Mouse (Mus musculus) 3134 (cell line): ENCODE measurements around the gene Moxd1.
A peak's percentile ranks its signal among the peaks of the same experiment; 100 is the strongest.

Experiments
- DNase-seq: peaks from one replicate; pipeline ENCODE4 v3.0.0-alpha.2; 2011; ENCODE audit warnings: low spot score; ENCODE audit not compliant: insufficient read length; ENCODE audit errors: extremely low read depth

The Moxd1 gene

DNA sequence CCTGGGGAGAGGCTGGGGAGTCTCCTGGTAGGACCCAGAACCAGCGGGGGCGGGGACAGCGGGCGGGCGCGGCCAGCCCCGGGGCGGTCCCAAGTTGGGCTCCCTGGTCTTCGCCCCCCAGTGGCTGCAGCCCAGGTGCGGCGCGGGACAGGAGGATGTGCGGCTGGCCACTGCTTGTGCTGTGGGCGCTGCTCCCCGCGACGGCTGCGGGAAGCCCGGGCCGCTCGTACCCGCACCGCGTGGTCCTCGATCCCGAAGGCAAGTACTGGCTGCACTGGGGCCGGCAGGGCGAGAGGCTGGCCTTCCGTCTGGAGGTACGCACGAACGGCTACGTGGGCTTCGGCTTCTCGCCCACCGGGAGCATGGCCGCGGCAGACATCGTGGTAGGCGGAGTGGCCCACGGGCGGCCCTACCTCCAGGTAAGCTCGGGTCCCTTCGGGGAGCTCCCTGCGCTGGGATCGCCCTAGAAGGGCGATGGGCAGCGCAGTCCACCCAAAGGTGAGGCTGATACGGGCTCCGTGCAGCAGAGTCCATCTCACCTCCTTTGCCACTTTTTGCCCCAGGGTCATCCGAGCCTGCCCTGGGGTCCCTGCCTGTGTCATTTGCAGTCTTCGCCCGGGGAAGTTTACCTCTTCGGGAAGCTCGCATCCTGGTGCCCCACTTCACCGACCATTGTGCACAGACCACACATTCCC lies at the start of gene Moxd1:
Gene Moxd1, plus strand, starts transcription at position 69 of the 695 bp plus-strand sequence.
- peak; percentile 4 for DNase-seq

DNA sequence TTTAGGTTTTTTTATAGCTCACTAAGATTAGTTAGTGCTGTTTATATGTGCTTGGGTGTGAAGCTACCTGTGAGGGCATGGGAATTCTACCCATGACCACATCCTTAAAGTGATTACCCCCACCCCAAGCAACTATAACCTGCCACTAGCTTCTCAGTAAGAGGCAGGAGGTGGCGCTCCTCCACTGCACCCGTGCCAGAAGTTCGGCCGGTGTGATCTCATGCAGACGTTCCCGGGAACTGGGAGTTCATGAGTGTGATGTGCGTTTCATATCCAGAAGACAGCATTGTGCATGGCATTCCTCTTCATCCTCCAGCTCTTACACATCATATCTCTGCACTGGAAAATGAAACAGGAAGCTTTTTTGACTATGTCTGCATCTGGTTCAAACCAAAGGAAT lies 32.9 kb upstream of the Moxd1 start:
- DNase-seq, result no peak

DNA sequence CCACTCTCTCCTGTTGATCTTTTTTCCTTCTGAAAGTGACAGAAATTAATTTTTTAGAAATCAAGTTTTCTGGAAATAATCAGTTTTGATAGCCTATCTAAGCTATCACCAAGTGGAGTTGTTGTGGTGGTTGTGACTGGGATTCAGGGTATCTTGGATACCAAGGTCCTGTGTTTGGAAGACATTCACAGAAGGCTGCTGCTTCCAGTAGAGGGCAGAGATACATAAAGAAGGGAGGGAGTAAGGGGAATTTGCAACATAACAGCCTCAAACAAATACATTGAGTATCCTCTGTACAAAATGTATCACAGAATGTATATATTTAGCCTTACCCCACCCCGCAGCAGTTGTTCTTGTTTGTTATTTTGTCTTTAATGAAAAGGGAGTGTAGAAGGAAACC lies 31.3 kb upstream of the Moxd1 start:
- no peak for DNase-seq

- DNase-seq, result no peak
Measured at GRCm38 (mm10) chr10:24199303-24199702, 24.0 kb upstream of the Moxd1 start.

GRCm38 (mm10) chr10:24200099-24200498 lies 23.2 kb upstream of the Moxd1 start:
- no peak for DNase-seq

- peak; percentile 10 for DNase-seq
Measured at GRCm38 (mm10) chr10:24210075-24210474, 13.2 kb upstream of the Moxd1 start.

DNA sequence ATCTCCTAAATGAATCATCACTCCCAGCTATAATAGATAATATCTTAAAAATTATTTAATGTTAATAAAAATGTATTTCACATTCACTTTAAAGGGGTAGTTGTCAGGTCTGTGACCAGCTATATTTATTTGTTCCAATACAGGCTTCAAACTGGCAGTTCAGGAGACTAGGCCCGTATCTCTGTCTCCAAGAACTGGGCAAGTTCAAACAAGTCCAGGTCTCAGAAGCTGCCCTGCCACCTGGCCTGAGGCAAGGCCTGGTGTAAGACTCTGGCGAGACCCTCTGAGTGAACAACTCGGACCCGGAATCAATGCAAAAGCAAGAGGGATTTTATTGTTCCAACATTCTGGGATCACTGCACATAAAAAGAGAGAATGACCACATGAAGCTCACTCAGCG lies 10.0 kb upstream of the Moxd1 start:
- no peak for DNase-seq

GRCm38 (mm10) chr10:24217558-24218268 lies 5.6 kb upstream of the Moxd1 start:
- DNase-seq, result no peak

- no peak for DNase-seq
Measured at GRCm38 (mm10) chr10:24220931-24221330, 2.4 kb upstream of the Moxd1 start.

GRCm38 (mm10) chr10:24222911-24223310 lies 406 bp upstream of the Moxd1 start:
- DNase-seq, result no peak

GRCm38 (mm10) chr10:24224591-24224990 lies 1.3 kb downstream of the Moxd1 start:
- no peak for DNase-seq

GRCm38 (mm10) chr10:24228318-24229183 lies 5.2 kb downstream of the Moxd1 start:
- DNase-seq, result no peak

- no peak for DNase-seq
Measured at GRCm38 (mm10) chr10:24232281-24232680, 9.0 kb downstream of the Moxd1 start.

- no peak for DNase-seq
Measured at GRCm38 (mm10) chr10:24235426-24236283, 12.3 kb downstream of the Moxd1 start.

- no peak for DNase-seq
Measured at GRCm38 (mm10) chr10:24246815-24247214, 23.5 kb downstream of the Moxd1 start.

DNA sequence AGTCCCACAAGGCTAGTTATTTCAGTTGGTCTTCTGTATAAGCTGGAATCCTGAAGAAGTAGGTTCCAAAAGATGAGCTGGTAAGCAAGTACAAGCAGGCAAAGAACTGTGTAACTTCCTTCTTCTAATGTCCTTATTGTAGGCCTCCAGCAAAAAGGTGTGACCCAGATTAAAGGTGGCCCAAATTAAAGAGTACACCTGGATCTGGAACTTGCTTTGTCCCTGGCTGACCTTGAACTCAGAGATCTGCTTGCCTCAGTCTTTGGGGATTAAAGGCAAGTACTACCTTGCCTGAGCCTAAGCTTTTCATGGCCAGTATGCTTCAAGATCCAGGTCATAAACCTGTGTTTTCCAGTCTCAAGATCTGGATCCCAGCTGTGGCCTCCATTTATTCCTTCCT lies 24.8 kb downstream of the Moxd1 start:
- DNase-seq, result no peak

DNA sequence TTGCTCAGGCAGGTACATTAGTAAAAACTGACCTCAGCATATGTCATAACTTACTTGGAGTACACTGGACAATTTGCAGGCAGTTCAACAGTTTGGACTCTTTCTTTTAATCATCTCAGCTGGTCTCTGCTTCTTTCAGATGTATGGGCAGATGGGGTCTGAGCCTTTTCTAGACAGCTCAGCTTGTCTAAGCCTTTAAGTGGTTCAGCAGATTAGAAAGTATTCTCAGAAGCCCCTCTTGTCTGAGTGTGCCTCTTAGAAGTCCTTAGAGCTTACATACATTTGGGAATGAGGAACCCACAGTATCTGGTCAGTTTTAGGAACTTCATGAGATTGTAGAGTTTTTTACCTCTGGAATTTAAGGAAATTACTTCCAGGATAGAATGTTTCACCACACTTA lies 28.3 kb downstream of the Moxd1 start:
- no peak for DNase-seq

GRCm38 (mm10) chr10:24258150-24258549 lies 34.8 kb downstream of the Moxd1 start:
- no peak for DNase-seq

DNA sequence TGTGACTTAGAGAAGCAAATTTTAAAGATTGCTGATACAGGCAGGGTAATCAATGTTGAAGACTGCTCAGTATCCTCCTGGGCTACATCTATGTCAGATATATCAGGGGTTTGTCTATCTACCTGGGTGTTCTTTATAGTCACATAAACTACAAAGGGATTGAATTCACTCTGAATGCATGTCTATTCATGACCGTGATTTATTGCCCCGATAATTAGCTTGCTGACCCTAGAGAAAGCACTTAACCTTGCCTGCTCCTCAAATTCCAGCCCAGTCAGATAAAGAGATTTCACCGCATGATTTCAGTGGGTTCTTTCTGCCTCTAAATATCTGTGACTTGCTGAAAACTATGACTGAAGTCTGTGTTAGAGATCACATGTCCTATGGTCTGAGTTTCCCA lies 35.6 kb downstream of the Moxd1 start:
- no peak for DNase-seq

GRCm38 (mm10) chr10:24259794-24260590 lies 36.7 kb downstream of the Moxd1 start:
- DNase-seq, result no peak
